8 mouse cellular contexts compared by ENCODE assay signal in the genomic region with DNA sequence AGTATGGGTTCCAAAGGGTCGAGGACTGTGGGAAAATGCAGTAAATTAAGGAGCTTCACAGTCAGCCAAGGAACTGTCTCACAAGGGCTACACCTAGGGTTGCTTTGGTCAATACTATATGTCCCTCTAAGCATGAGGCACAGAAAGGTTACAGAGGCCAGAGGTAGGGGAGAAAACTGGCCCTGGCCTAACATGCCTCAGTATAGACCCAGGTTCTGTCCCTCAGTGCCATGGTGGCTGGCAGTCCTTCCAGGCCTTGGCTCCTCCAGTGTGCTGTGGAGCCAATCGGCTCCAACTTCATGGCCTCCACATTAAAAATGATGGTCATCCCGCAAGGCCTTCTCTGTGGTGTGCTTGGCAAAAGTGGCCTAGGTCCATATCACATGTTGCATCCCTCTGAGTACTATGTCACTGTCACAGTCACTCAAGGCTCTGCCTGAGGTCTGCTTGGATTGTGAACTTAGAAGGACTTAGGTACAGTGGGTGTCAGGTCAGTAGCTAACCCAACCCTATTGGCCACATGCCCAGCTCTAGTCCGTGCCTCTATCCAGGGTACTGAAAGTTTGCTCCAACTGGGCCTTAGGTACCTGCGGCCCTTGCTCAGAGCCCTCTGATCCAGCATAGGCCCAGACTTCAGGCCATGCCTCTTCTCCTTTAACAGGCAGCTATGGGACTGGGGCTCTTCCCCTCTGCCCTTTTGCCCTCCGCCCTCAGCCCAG. TPM values are rescaled to one million over a fixed set of nuclear protein-coding genes. Genes with fewer than 3 reads are reported as not detected.
DNase-seq lines count a peak whose midpoint lies in the region; ATAC-seq and TF ChIP-seq lines count a peak whose summit lies in the region.

No protein-coding gene starts in this region.

- TF ChIP-seq CTCF in lung, postnatal 0 days (IDR thresholded peaks at IDR 0.05): no peak

- no peak overlapping the region for H3K9ac ChIP-seq in kidney, embryonic 16.5 days (replicated peaks; ENCODE audit: low read length)
- no peak overlapping the region for H3K9ac ChIP-seq in forebrain, embryonic 15.5 days (replicated peaks)
- no peak overlapping the region for H3K9ac ChIP-seq in lung, postnatal 0 days (replicated peaks; ENCODE audit: low read depth)

- no peak overlapping the region for H3K4me2 ChIP-seq in kidney, embryonic 16.5 days (replicated peaks; ENCODE audit: low read depth, low read length)
- H3K4me2 ChIP-seq in forebrain, embryonic 15.5 days (replicated peaks): no peak overlapping the region
- no peak overlapping the region for H3K4me2 ChIP-seq in lung, postnatal 0 days (replicated peaks; ENCODE audit: low read depth, low read length)

- no peaks in the 10 kb centered on the region; the same call in 1 of the 2 replicates for H3K27me3 ChIP-seq in kidney, embryonic 16.5 days (ENCODE audit: insufficient read depth, low read length)
- H3K27me3 ChIP-seq in forebrain, embryonic 15.5 days: no peaks in the 10 kb centered on the region
- no peaks in the 10 kb centered on the region for H3K27me3 ChIP-seq in lung, postnatal 0 days (replicated peaks; ENCODE audit: insufficient read depth, low read length)

- H3K4me3 ChIP-seq in kidney, embryonic 16.5 days (ENCODE audit: low read length): no peak overlapping the region
- no peak overlapping the region for H3K4me3 ChIP-seq in forebrain, embryonic 15.5 days
- H3K4me3 ChIP-seq in lung, postnatal 0 days (ENCODE audit: low read depth, low read length): no peak overlapping the region

- 65% methylated on average over 6 of the region's 6 CpGs for WGBS in kidney, embryonic 16.5 days
- WGBS in forebrain, embryonic 15.5 days: 68% methylated on average over 6 of the region's 6 CpGs
- 67% methylated on average over 6 of the region's 6 CpGs for WGBS in lung, postnatal 0 days

- no peaks in the 10 kb centered on the region for H3K9me3 ChIP-seq in kidney, embryonic 16.5 days (ENCODE audit: low read length)
- H3K9me3 ChIP-seq in forebrain, embryonic 15.5 days: no peaks in the 10 kb centered on the region
- no peaks in the 10 kb centered on the region for H3K9me3 ChIP-seq in lung, postnatal 0 days (ENCODE audit: low read length)

- ATAC-seq in kidney, embryonic 16.5 days (ENCODE audit: low FRiP score, low TSS enrichment): no peak
- no peak for ATAC-seq in forebrain, embryonic 15.5 days (replicated peaks)
- no peak for ATAC-seq in lung, postnatal 0 days
- ATAC-seq in activated CD4-positive, CD25-positive, alpha-beta regulatory T cell, adult 4 months: no peak

- peak; percentile 61 for DNase-seq in kidney, adult 11 months
- DNase-seq in R1 (ENCODE audit: low read depth, low spot score): peak; percentile 57
- DNase-seq in lung, postnatal 0 days (ENCODE audit: low spot score): peak; percentile 30
- DNase-seq in left cerebral cortex, postnatal 25 days (ENCODE audit: low spot score in 2 of 2): no peak
- DNase-seq in layer of hippocampus, postnatal 14 days (ENCODE audit: low spot score in 2 of 2): no peak

- no peak for TF ChIP-seq EP300 in lung, postnatal 0 days (IDR thresholded peaks at IDR 0.05)

- no peak overlapping the region for H3K27ac ChIP-seq in kidney, embryonic 16.5 days (ENCODE audit: low read length)
- H3K27ac ChIP-seq in forebrain, embryonic 15.5 days (replicated peaks): peak overlapping the region; percentile 90
- no peak overlapping the region for H3K27ac ChIP-seq in lung, postnatal 0 days (ENCODE audit: low read length)

- intact Hi-C loops in left cerebral cortex, postnatal 25 days (cut with DNase I): no loop called here

- no peaks in the 10 kb centered on the region for H3K4me1 ChIP-seq in kidney, embryonic 16.5 days (ENCODE audit: insufficient read depth, low read length)
- H3K4me1 ChIP-seq in forebrain, embryonic 15.5 days: peaks cover 38% of the 10 kb centered on the region
- no peaks in the 10 kb centered on the region for H3K4me1 ChIP-seq in lung, postnatal 0 days (ENCODE audit: insufficient read depth, low read depth, low read length)

- no peaks in the 10 kb centered on the region for H3K36me3 ChIP-seq in kidney, embryonic 16.5 days (ENCODE audit: insufficient read depth, low read length)
- H3K36me3 ChIP-seq in forebrain, embryonic 15.5 days: no peaks in the 10 kb centered on the region
- no peaks in the 10 kb centered on the region for H3K36me3 ChIP-seq in lung, postnatal 0 days (ENCODE audit: insufficient read depth, low read length)

RNA-seq across cellular contexts. Expression of a gene that starts 47.1 kb away (rescaled TPM):
- polyA plus RNA-seq in kidney, embryonic 16.5 days (2015; fragmentation: Nextera tagmentation; extraction: Ambion mirVana): 49.7 and 51.0 TPM in 2 replicates
- polyA plus RNA-seq in forebrain, embryonic 15.5 days (2015; fragmentation: Nextera tagmentation; extraction: Ambion mirVana): 45.7 and 45.8 TPM in 2 replicates
- polyA plus RNA-seq in lung, postnatal 0 days (2015; fragmentation: Nextera tagmentation; extraction: Ambion mirVana): 48.4 and 48.5 TPM in 2 replicates
- 10 to 100 TPM; 33.3 to 36.5 TPM for total RNA-seq in left cerebral cortex, postnatal 25 days (2021)
- 10 to 100 TPM; 19.3 to 24.9 TPM for polyA plus RNA-seq in activated CD4-positive, CD25-positive, alpha-beta regulatory T cell, adult 4 months (2017; shearing (Covaris generic))
- total RNA-seq in layer of hippocampus, postnatal 14 days (2021): 10 to 100 TPM; 33.3 to 38.1 TPM

RNA-seq across cellular contexts. Expression of a gene that starts 55.3 kb away (rescaled TPM):
- 35.8 and 39.0 TPM in 2 replicates for polyA plus RNA-seq in kidney, embryonic 16.5 days (2015; fragmentation: Nextera tagmentation; extraction: Ambion mirVana)
- polyA plus RNA-seq in forebrain, embryonic 15.5 days (2015; fragmentation: Nextera tagmentation; extraction: Ambion mirVana): 34.7 and 36.0 TPM in 2 replicates
- polyA plus RNA-seq in lung, postnatal 0 days (2015; fragmentation: Nextera tagmentation; extraction: Ambion mirVana): 29.7 and 34.7 TPM in 2 replicates
- 10 to 100 TPM; 16.2 to 17.4 TPM for total RNA-seq in left cerebral cortex, postnatal 25 days (2021)
- polyA plus RNA-seq in activated CD4-positive, CD25-positive, alpha-beta regulatory T cell, adult 4 months (2017; shearing (Covaris generic)): 10 to 100 TPM; 65.7 to 82.2 TPM
- 10 to 100 TPM; 16.7 to 17.8 TPM for total RNA-seq in layer of hippocampus, postnatal 14 days (2021)

RNA-seq across cellular contexts. Expression of a gene that starts 55.4 kb away (rescaled TPM):
- 57.0 and 59.0 TPM in 2 replicates for polyA plus RNA-seq in kidney, embryonic 16.5 days (2015; fragmentation: Nextera tagmentation; extraction: Ambion mirVana)
- 74.9 and 78.7 TPM in 2 replicates for polyA plus RNA-seq in forebrain, embryonic 15.5 days (2015; fragmentation: Nextera tagmentation; extraction: Ambion mirVana)
- 24.7 and 28.0 TPM in 2 replicates for polyA plus RNA-seq in lung, postnatal 0 days (2015; fragmentation: Nextera tagmentation; extraction: Ambion mirVana)
- 10 to 100 TPM; 40.4 to 41.7 TPM for total RNA-seq in left cerebral cortex, postnatal 25 days (2021)
- 10 to 100 TPM; 44.5 to 45.2 TPM for polyA plus RNA-seq in activated CD4-positive, CD25-positive, alpha-beta regulatory T cell, adult 4 months (2017; shearing (Covaris generic))
- total RNA-seq in layer of hippocampus, postnatal 14 days (2021): 10 to 100 TPM; 28.7 to 34.5 TPM

Comparison
In these comparisons a context has a peak if more than half of its experiments do, and no peak if none do; other contexts are left out.
1. DNase-seq: peak in kidney, adult 11 months (single experiment), R1 (single experiment) and lung, postnatal 0 days (single experiment); none in left cerebral cortex, postnatal 25 days (0 of 2) and layer of hippocampus, postnatal 14 days (0 of 2).